Mouse (Mus musculus) neural tube, embryonic 13.5 days (tissue): ENCODE results near the gene Msh6. TPM values are rescaled to one million over a fixed set of nuclear protein-coding genes. Genes with fewer than 3 reads are reported as not detected.

ENCODE experiments used
- ATAC-seq: fragments of 200-750 bp; cut with Nextera tagmentation; 2 replicates; pipeline ENCODE4 v1.8.0; 2017; ENCODE audit warnings: low read depth, mild to moderate bottlenecking, moderate TSS enrichment, moderate library complexity
- H3K27ac ChIP-seq: fragments of 300-500 bp; sonication (generic); replicated peaks from 2 replicates; pipeline ENCODE4 v1.5.1; 2015; ENCODE audit warnings: moderate library complexity, mild to moderate bottlenecking, inconsistent platforms
- H3K27me3 ChIP-seq: fragments of 300-500 bp; sonication (generic); 2 replicates; pipeline ENCODE4 v1.6.1; 2015; ENCODE audit warnings: mild to moderate bottlenecking, inconsistent platforms
- H3K36me3 ChIP-seq: fragments of 300-500 bp; sonication (generic); 2 replicates; pipeline ENCODE4 v1.6.1; 2015; ENCODE audit warnings: mild to moderate bottlenecking, inconsistent platforms
- H3K4me1 ChIP-seq: fragments of 300-500 bp; sonication (generic); replicated peaks from 2 replicates; pipeline ENCODE4 v1.6.1; 2015; ENCODE audit warnings: inconsistent platforms
- H3K4me2 ChIP-seq: fragments of 300-500 bp; sonication (generic); 2 replicates; pipeline ENCODE4 v1.6.1; 2015; ENCODE audit warnings: inconsistent platforms, mild to moderate bottlenecking, moderate library complexity
- H3K4me3 ChIP-seq: fragments of 300-500 bp; sonication (generic); 2 replicates; pipeline ENCODE4 v1.5.1; 2015; ENCODE audit warnings: mild to moderate bottlenecking, inconsistent platforms
- H3K9ac ChIP-seq: fragments of 300-500 bp; sonication (generic); 2 replicates; pipeline ENCODE4 v1.6.1; 2015; ENCODE audit warnings: moderate library complexity, mild to moderate bottlenecking, inconsistent platforms
- H3K9me3 ChIP-seq: fragments of 300-500 bp; sonication (generic); 2 replicates; pipeline ENCODE4 v1.6.1; 2016; ENCODE audit warnings: inconsistent platforms
- WGBS: fragments of 180-500 bp; shearing (Covaris S2); methylation state at CpG from one replicate; pipeline ENCODE4 v1.1.7; 2015; 5-methylcytosine and 5-hydroxymethylcytosine counted together
- polyA plus RNA-seq: library from polyadenylated mRNA; unstranded; fragments of >200 nt; fragmentation: Nextera tagmentation; extraction: Ambion mirVana; gene quantifications from 2 replicates; pipeline ENCODE4 v1.2.1, GENCODE M21; 2015

The Msh6 gene
- polyA plus RNA-seq, 1 experiment from 2014 or later, result 28.3 TPM

GRCm38 (mm10) chr17:88034418-88034817, 59.6 kb downstream of the Msh6 start:
- 87% methylated on average over 4 of the region's 4 CpGs for WGBS
- ATAC-seq, result no peak
- Histone ChIP-seq H3K9ac (no peak overlapping the region), H3K4me3 (no peak overlapping the region), H3K27me3 (no peaks in the 10 kb centered on the region), H3K36me3 (no peaks in the 10 kb centered on the region), H3K4me1 (peaks cover 20% of the 10 kb centered on the region), H3K9me3 (no peaks in the 10 kb centered on the region), H3K4me2 (no peak overlapping the region), H3K27ac (no peak overlapping the region)

Other genes starting within 250 kb of the Msh6 start
- gene Kcnk12, start 177.1 kb upstream of the Msh6 start, polyA plus RNA-seq, result 0.25 and 0.34 TPM in 2 replicates
- gene Rpl36-ps4, start 54.1 kb upstream of the Msh6 start, polyA plus RNA-seq, result not detected in 2 replicates
- 30.7 and 30.9 TPM in 2 replicates for gene Fbxo11, start 90.2 kb downstream of the Msh6 start, polyA plus RNA-seq